Mouse (Mus musculus) liver, embryonic 14.5 days (tissue): ENCODE results near the gene Ugdh.

ENCODE experiments used
- CTCF ChIP-seq: IDR thresholded peaks from 2 replicates; pipeline ENCODE4 v1.5.1; 2016; ENCODE audit warnings: antibody characterized with exemption, low read depth, control low read depth
- EP300 ChIP-seq: IDR thresholded peaks from 2 replicates; pipeline ENCODE4 v1.6.1; 2016; ENCODE audit warnings: antibody characterized with exemption, low read depth

- TF ChIP-seq CTCF: no peak
- no peak for TF ChIP-seq EP300
Observed at GRCm38 (mm10) chr5:65429441-65429840, 6.3 kb downstream of the Ugdh start.
